Mouse (Mus musculus) liver, embryonic 11.5 days (tissue): ENCODE measurements around the gene Kynu. TPM values are rescaled to one million over a fixed set of nuclear protein-coding genes. Genes with fewer than 3 reads are reported as not detected.

ENCODE experiments used
- ATAC-seq: fragments of 200-750 bp; cut with Nextera tagmentation; replicated peaks from 2 replicates; pipeline ENCODE4 v1.8.0; 2017; ENCODE audit warnings: moderate number of reproducible peaks, mild to moderate bottlenecking, moderate TSS enrichment, moderate library complexity; ENCODE audit not compliant: low FRiP score
- DNase-seq: peaks from one replicate; pipeline ENCODE4 v3.0.0-alpha.2; 2017; ENCODE audit warnings: low spot score
- H3K27ac ChIP-seq: fragments of 300-500 bp; sonication (generic); 2 replicates; pipeline ENCODE4 v1.5.1; 2014; ENCODE audit warnings: mild to moderate bottlenecking, low read depth, low read length, control low read depth
- H3K27me3 ChIP-seq: fragments of 300-500 bp; sonication (generic); replicated peaks from 2 replicates; pipeline ENCODE4 v1.6.1; 2014; ENCODE audit warnings: low read length, mixed read lengths; ENCODE audit not compliant: control insufficient read depth, insufficient read depth
- H3K36me3 ChIP-seq: fragments of 300-500 bp; sonication (generic); 2 replicates; pipeline ENCODE4 v1.6.1; 2014; ENCODE audit warnings: mild to moderate bottlenecking, low read length, moderate library complexity, mixed read lengths; ENCODE audit not compliant: control insufficient read depth, insufficient read depth
- H3K4me1 ChIP-seq: fragments of 300-500 bp; sonication (generic); replicated peaks from 2 replicates; pipeline ENCODE4 v1.6.1; 2014; ENCODE audit warnings: low read length, mixed read lengths; ENCODE audit not compliant: control insufficient read depth, insufficient read depth
- H3K4me2 ChIP-seq: fragments of 300-500 bp; sonication (generic); 2 replicates; pipeline ENCODE4 v1.6.1; 2014; ENCODE audit warnings: mild to moderate bottlenecking, control low read depth, moderate library complexity
- H3K4me3 ChIP-seq: fragments of 300-500 bp; sonication (generic); 2 replicates; pipeline ENCODE4 v1.5.1; 2014; ENCODE audit warnings: low read depth, low read length, control low read depth
- H3K9ac ChIP-seq: fragments of 300-500 bp; sonication (generic); 2 replicates; pipeline ENCODE4 v1.6.1; 2014; ENCODE audit warnings: low read depth, low read length, control low read depth
- H3K9me3 ChIP-seq: fragments of 300-500 bp; sonication (generic); 2 replicates; pipeline ENCODE4 v1.6.1; 2016; ENCODE audit warnings: low read length, inconsistent platforms, mixed read lengths; ENCODE audit not compliant: control insufficient read depth
- WGBS: fragments of 180-500 bp; shearing (Covaris S2); extraction: QIAGEN DNeasy Blood & Tissue Kit; methylation state at CpG from one replicate; pipeline ENCODE4 v1.1.7; 2014; 5-methylcytosine and 5-hydroxymethylcytosine counted together
- polyA plus RNA-seq: library from polyadenylated mRNA; unstranded; fragments of >200 nt; fragmentation: Nextera tagmentation; extraction: Ambion mirVana; gene quantifications from 2 replicates; pipeline ENCODE4 v1.2.1, GENCODE M21; 2014

Kynu gene
- polyA plus RNA-seq, 1 experiment from 2014 or later: 0.38 TPM

- Histone ChIP-seq H3K27ac (no peak overlapping the region), H3K36me3 (no peaks in the 10 kb centered on the region), H3K9ac (no peak overlapping the region), H3K27me3 (no peaks in the 10 kb centered on the region), H3K9me3 (no peaks in the 10 kb centered on the region), H3K4me3 (no peak overlapping the region), H3K4me1 (no peaks in the 10 kb centered on the region), H3K4me2 (no peak overlapping the region)
- no peak for ATAC-seq
- no peak for DNase-seq
- WGBS: 52% methylated on average over 4 of the region's 4 CpGs
These were observed 120.1 kb downstream of the Kynu start for GRCm38 (mm10) chr2:43675277-43675676.

- WGBS: 73% methylated on average over 2 of the region's 2 CpGs
- H3K4me1 ChIP-seq: no peaks in the 10 kb centered on the region
- ATAC-seq: no peak
- no peak overlapping the region for H3K27ac ChIP-seq
- no peak overlapping the region for H3K4me3 ChIP-seq
- DNase-seq: no peak
- H3K9ac ChIP-seq: no peak overlapping the region
- no peak overlapping the region for H3K4me2 ChIP-seq
- H3K36me3 ChIP-seq: no peaks in the 10 kb centered on the region
- no peaks in the 10 kb centered on the region for H3K27me3 ChIP-seq
- H3K9me3 ChIP-seq: no peaks in the 10 kb centered on the region; the same call in 1 of the 2 replicates
These were observed 135.3 kb downstream of the Kynu start for GRCm38 (mm10) chr2:43690402-43690801.

GRCm38 (mm10) chr2:43691290-43691689 lies 136.2 kb downstream of the Kynu start:
- Histone ChIP-seq H3K27me3 (no peaks in the 10 kb centered on the region), H3K36me3 (no peaks in the 10 kb centered on the region), H3K9ac (no peak overlapping the region), H3K9me3 (no peaks in the 10 kb centered on the region; the same call in 1 of the 2 replicates), H3K4me1 (no peaks in the 10 kb centered on the region), H3K4me3 (no peak overlapping the region), H3K4me2 (no peak overlapping the region), H3K27ac (no peak overlapping the region)
- no peak for ATAC-seq
- no peak for DNase-seq
- 83% methylated on average over 2 of the region's 2 CpGs for WGBS

- Histone ChIP-seq H3K4me2 (no peak overlapping the region), H3K4me1 (no peaks in the 10 kb centered on the region), H3K27ac (no peak overlapping the region), H3K4me3 (no peak overlapping the region), H3K9ac (no peak overlapping the region), H3K9me3 (no peaks in the 10 kb centered on the region), H3K27me3 (no peaks in the 10 kb centered on the region), H3K36me3 (no peaks in the 10 kb centered on the region)
- DNase-seq (no peak), ATAC-seq (no peak)
- WGBS: 79% methylated on average over 3 of the region's 3 CpGs
These were observed 140.5 kb downstream of the Kynu start for GRCm38 (mm10) chr2:43695635-43696034.

GRCm38 (mm10) chr2:43712611-43713138 lies 157.5 kb downstream of the Kynu start:
- H3K4me1 ChIP-seq: no peaks in the 10 kb centered on the region
- no peaks in the 10 kb centered on the region for H3K27me3 ChIP-seq
- no peak overlapping the region for H3K9ac ChIP-seq
- no peak for ATAC-seq
- no peak overlapping the region for H3K4me3 ChIP-seq
- no peak overlapping the region for H3K27ac ChIP-seq
- H3K9me3 ChIP-seq: no peaks in the 10 kb centered on the region
- H3K4me2 ChIP-seq: no peak overlapping the region
- H3K36me3 ChIP-seq: no peaks in the 10 kb centered on the region
- 84% methylated on average over 2 of the region's 2 CpGs for WGBS
- DNase-seq: no peak

GRCm38 (mm10) chr2:43722446-43723103 lies 167.4 kb downstream of the Kynu start:
- no peak overlapping the region; the same call in 1 of the 2 replicates for H3K4me3 ChIP-seq
- 16% methylated on average over 14 of the region's 14 CpGs for WGBS
- no peaks in the 10 kb centered on the region for H3K9me3 ChIP-seq
- DNase-seq (peak; percentile 42), ATAC-seq (peak; percentile 58; the same call in 1 of the 2 replicates)
- H3K27me3 ChIP-seq: no peaks in the 10 kb centered on the region
- no peaks in the 10 kb centered on the region for H3K4me1 ChIP-seq
- no peaks in the 10 kb centered on the region for H3K36me3 ChIP-seq
- H3K4me2 ChIP-seq: peak overlapping the region; percentile 42
- H3K9ac ChIP-seq: no peak overlapping the region
- no peak overlapping the region for H3K27ac ChIP-seq

GRCm38 (mm10) chr2:43723104-43723541 lies 168.0 kb downstream of the Kynu start:
- Histone ChIP-seq H3K27ac (no peak overlapping the region), H3K4me3 (no peak overlapping the region; the same call in 1 of the 2 replicates), H3K4me1 (no peaks in the 10 kb centered on the region), H3K27me3 (no peaks in the 10 kb centered on the region), H3K9me3 (no peaks in the 10 kb centered on the region), H3K9ac (no peak overlapping the region), H3K36me3 (no peaks in the 10 kb centered on the region), H3K4me2 (peak overlapping the region; percentile 42)
- 66% methylated on average over 7 of the region's 7 CpGs for WGBS
- DNase-seq (no peak), ATAC-seq (peak; percentile 57; the same call in 1 of the 2 replicates)

GRCm38 (mm10) chr2:43727181-43727580 lies 172.1 kb downstream of the Kynu start:
- no peak for ATAC-seq
- DNase-seq: no peak
- Histone ChIP-seq H3K4me2 (no peak overlapping the region), H3K9me3 (no peaks in the 10 kb centered on the region), H3K4me3 (no peak overlapping the region), H3K27ac (no peak overlapping the region), H3K36me3 (no peaks in the 10 kb centered on the region), H3K9ac (no peak overlapping the region), H3K27me3 (no peaks in the 10 kb centered on the region), H3K4me1 (no peaks in the 10 kb centered on the region)
- 70% methylated on average over 5 of the region's 5 CpGs for WGBS

- H3K4me1 ChIP-seq: no peaks in the 10 kb centered on the region
- DNase-seq (no peak), ATAC-seq (no peak)
- H3K4me3 ChIP-seq: no peak overlapping the region; the same call in 1 of the 2 replicates
- H3K27me3 ChIP-seq: no peaks in the 10 kb centered on the region
- H3K9ac ChIP-seq: no peak overlapping the region
- no peak overlapping the region for H3K27ac ChIP-seq
- peak overlapping the region; percentile 36 for H3K4me2 ChIP-seq
- H3K9me3 ChIP-seq: no peaks in the 10 kb centered on the region
- H3K36me3 ChIP-seq: no peaks in the 10 kb centered on the region
- WGBS: 45% methylated on average over 8 of the region's 8 CpGs
These were observed 172.6 kb downstream of the Kynu start for GRCm38 (mm10) chr2:43727693-43728092.
